Mouse (Mus musculus) induced T-regulatory cell, adult 2 months (primary cell): ENCODE results near the gene 4931408C20Rik.

Source experiments
- DNase-seq: peaks from one replicate; pipeline ENCODE4 v3.0.0-alpha.2; 2012; ENCODE audit warnings: low read depth

Gene 4931408C20Rik

GRCm38 (mm10) chr1:26686842-26687760 lies at the start of gene 4931408C20Rik:
Gene 4931408C20Rik, minus strand, starts transcription at chr1:26687460.
- DNase-seq: peak; percentile 16

DNA sequence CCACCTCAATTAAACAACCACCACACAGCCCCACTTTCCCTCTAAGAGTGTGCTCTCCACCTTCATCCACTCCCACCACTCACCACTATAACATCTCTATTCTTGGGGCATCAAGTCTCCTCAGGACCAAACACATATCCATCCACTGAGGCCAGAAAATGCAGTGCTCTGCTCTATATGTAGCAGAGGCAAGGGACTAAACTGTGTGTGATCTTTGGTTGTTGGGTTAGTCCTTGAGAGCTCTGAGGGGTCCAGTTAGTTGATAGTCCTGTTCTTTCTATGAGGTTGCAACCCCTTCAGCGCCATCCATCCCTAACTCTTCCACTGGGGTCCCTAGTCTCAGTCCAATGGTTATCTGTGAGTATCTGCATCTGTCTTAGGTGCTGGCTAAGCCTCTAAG lies 666 bp upstream of the 4931408C20Rik start:
- peak; percentile 6 for DNase-seq

DNA sequence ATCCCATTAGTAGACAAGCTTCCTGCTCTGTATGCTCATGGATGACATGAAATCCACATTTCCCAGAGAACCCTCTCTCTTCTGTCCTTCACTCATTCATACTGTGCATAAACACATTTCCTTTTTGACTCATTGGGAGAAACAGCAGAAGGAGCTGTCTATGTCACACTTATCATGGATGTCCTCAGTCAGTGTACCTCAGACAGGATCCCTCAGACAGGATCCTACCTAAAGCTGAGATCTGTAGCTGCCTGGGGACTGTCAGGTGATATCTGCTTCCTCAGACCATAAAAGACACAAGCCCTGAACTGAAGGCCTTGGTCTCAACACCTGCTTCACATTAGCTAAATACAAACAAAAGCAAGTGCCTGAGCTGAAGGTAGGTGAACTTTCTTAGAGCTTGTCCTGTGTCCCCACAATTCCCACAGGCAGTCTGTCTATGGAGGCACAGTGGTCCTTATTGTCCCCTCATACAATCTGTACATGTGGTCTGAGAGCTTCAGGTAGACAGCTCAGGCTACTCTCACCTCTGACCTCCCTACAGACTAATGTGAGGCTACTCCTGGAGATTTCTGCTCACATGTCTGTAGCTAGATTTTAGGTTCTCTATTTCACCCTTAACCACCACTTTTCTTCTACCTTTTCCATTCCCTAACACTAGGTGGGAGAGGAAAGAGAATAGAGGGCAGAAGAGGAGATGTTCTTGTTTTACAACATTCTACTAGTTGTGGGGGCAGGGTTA lies 1.1 kb downstream of the 4931408C20Rik start:
- peak; percentile 2 for DNase-seq

- no peak for DNase-seq
These were observed 1.9 kb downstream of the 4931408C20Rik start for GRCm38 (mm10) chr1:26685383-26685782.

GRCm38 (mm10) chr1:26649704-26650388 lies 37.4 kb downstream of the 4931408C20Rik start:
- DNase-seq: no peak

DNA sequence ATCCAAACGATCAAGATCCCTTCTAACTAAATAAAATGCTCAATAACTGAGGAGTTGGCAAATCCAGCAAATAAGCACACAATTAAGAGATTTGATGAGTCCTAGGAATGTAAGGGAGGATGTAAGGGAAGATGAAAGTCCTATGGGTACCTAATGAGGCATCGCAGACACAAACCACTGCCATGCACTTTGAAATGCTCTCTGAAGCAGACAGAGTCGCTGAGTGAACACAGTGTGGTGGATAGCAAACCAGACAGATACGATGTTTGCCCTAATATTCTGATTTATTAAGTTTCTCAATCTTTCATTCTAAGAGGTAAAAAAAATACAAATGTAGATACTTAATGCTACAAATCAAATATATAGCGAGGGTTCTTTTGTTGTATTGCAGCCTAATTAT lies 51.2 kb downstream of the 4931408C20Rik start:
- no peak for DNase-seq
